Comparison of ENCODE assay signal across 8 mouse cellular contexts in genomic region chr1:69790337-69791250, GRCm38 (mm10). TPM values are rescaled to one million over a fixed set of nuclear protein-coding genes. Genes with fewer than 3 reads are reported as not detected.
DNase-seq lines count a peak whose midpoint lies in the region; ATAC-seq lines count a peak whose summit lies in the region.

No protein-coding gene starts in this region.

- peaks cover 6% of the 10 kb centered on the region; the same call in 1 of the 2 replicates for H3K4me1 ChIP-seq in forebrain, embryonic 16.5 days (replicated peaks; ENCODE audit: control insufficient read depth, insufficient read depth, low read length)
- no peaks in the 10 kb centered on the region for H3K4me1 ChIP-seq in hindbrain, embryonic 14.5 days (replicated peaks; ENCODE audit: control insufficient read depth, insufficient read depth, low read length)

- H3K9me3 ChIP-seq in forebrain, embryonic 16.5 days (ENCODE audit: control insufficient read depth, low read length): no peaks in the 10 kb centered on the region
- no peaks in the 10 kb centered on the region for H3K9me3 ChIP-seq in hindbrain, embryonic 14.5 days (ENCODE audit: control insufficient read depth, low read length)

- H3K4me2 ChIP-seq in forebrain, embryonic 16.5 days (ENCODE audit: low read length): peak overlapping the region; percentile 58
- H3K4me2 ChIP-seq in hindbrain, embryonic 14.5 days (replicated peaks): peak overlapping the region; percentile 59

- H3K4me3 ChIP-seq in forebrain, embryonic 16.5 days (replicated peaks; ENCODE audit: low read length): peak overlapping the region; percentile 43
- peak overlapping the region; percentile 32 for H3K4me3 ChIP-seq in hindbrain, embryonic 14.5 days (replicated peaks; ENCODE audit: low read length)

- peak; percentile 62 for DNase-seq in gastrocnemius, adult 18-20 months (ENCODE audit: low spot score)
- no peak for DNase-seq in gastrocnemius, adult 8-10 months (ENCODE audit: low spot score in 2 of 2)
- DNase-seq in cerebellum, adult 18-20 months: peak; percentile 46 to 64
- DNase-seq in hindbrain, embryonic 14.5 days (ENCODE audit: low spot score): peak; percentile 92
- peak; percentile 52 to 75 for DNase-seq in layer of hippocampus, postnatal 25 days (ENCODE audit: extremely low spot score in 1 of 2, low spot score in 1 of 2)
- DNase-seq in lung, postnatal 25 days (ENCODE audit: low spot score): peak; percentile 49
- DNase-seq in right cerebral cortex, adult 18-20 months: peak; percentile 65

- WGBS in forebrain, embryonic 16.5 days: 13% methylated on average over 28 of the region's 28 CpGs
- 18% methylated on average over 28 of the region's 28 CpGs for WGBS in hindbrain, embryonic 14.5 days

- peak overlapping the region; percentile 8; the same call in 1 of the 2 replicates for H3K27ac ChIP-seq in forebrain, embryonic 16.5 days (ENCODE audit: low read length)
- peak overlapping the region; percentile 33; the same call in 1 of the 2 replicates for H3K27ac ChIP-seq in hindbrain, embryonic 14.5 days

- ATAC-seq in forebrain, embryonic 16.5 days: peak; percentile 87
- peak; percentile 62; the same call in 1 of the 2 replicates for ATAC-seq in hindbrain, embryonic 14.5 days (ENCODE audit: low FRiP score)

- peak overlapping the region; percentile 45 for H3K9ac ChIP-seq in forebrain, embryonic 16.5 days (replicated peaks; ENCODE audit: low read depth, low read length)
- H3K9ac ChIP-seq in hindbrain, embryonic 14.5 days: peak overlapping the region; percentile 44

- no peaks in the 10 kb centered on the region for H3K36me3 ChIP-seq in forebrain, embryonic 16.5 days (ENCODE audit: control insufficient read depth, insufficient read depth)
- no peaks in the 10 kb centered on the region for H3K36me3 ChIP-seq in hindbrain, embryonic 14.5 days (replicated peaks; ENCODE audit: control insufficient read depth, insufficient read depth)

- H3K27me3 ChIP-seq in forebrain, embryonic 16.5 days (replicated peaks; ENCODE audit: control insufficient read depth, insufficient read depth, low read length): no peaks in the 10 kb centered on the region
- H3K27me3 ChIP-seq in hindbrain, embryonic 14.5 days (ENCODE audit: control insufficient read depth, insufficient read depth, low read length): no peaks in the 10 kb centered on the region

RNA-seq across cellular contexts. Expression of gene Spag16, which starts 36.2 kb away (rescaled TPM):
- total RNA-seq in gastrocnemius, adult 18-20 months (2021): not detected
- not detected for total RNA-seq in gastrocnemius, adult 8-10 months (2022)
- polyA plus RNA-seq in forebrain, embryonic 16.5 days (2015; fragmentation: Nextera tagmentation; extraction: Ambion mirVana): 1.1 and 1.2 TPM in 2 replicates
- 2.2 and 2.6 TPM in 2 replicates for polyA plus RNA-seq in hindbrain, embryonic 14.5 days (2014; fragmentation: Nextera tagmentation; extraction: Ambion mirVana)
- under 1 TPM; 0.28 to 0.59 TPM for total RNA-seq in layer of hippocampus, postnatal 25 days (2021)

Comparison
In these comparisons a context has a peak if more than half of its experiments do, and no peak if none do; other contexts are left out.
1. DNase-seq: peak in gastrocnemius, adult 18-20 months (single experiment), cerebellum, adult 18-20 months (2 of 2), hindbrain, embryonic 14.5 days (single experiment), layer of hippocampus, postnatal 25 days (2 of 2), lung, postnatal 25 days (single experiment) and right cerebral cortex, adult 18-20 months (single experiment); none in gastrocnemius, adult 8-10 months (0 of 2).